Mouse (Mus musculus): Measurements from ENCODE around the gene Gm21454. TPM values are rescaled to one million over a fixed set of nuclear protein-coding genes. Genes with fewer than 3 reads are reported as not detected.
"Not testable (repeated sequence)": the region's sequence is repeated elsewhere in the genome, so short reads cannot be mapped to it uniquely, and the experiment has no call there.

Gene Gm21454
- polyA plus RNA-seq (2016; fragmentation: Nextera tagmentation; extraction: Ambion mirVana), result not detected in 2 replicates

GRCm38 (mm10) chrY:13252091-13252490 lies at the start of gene Gm21454, which contains the start of gene Gm21440:
Gene Gm21454, plus strand, starts transcription at chrY:13252442.
Gene Gm21440, plus strand, starts transcription at chrY:13252391.
- H3K27ac ChIP-seq; H3K9me3 ChIP-seq; H3K27me3 ChIP-seq (replicated peaks); H3K4me3 ChIP-seq; H3K4me1 ChIP-seq; H3K36me3 ChIP-seq; H3K4me2 ChIP-seq (replicated peaks); H3K9ac ChIP-seq; ATAC-seq (ENCODE audit: low FRiP score, low read depth): not testable (repeated sequence)

GRCm38 (mm10) chrY:13223828-13224227 lies 28.4 kb upstream of the Gm21454 start, which contains the start of gene Gm21828:
Gene Gm21828, minus strand, starts transcription at chrY:13223928.
- not testable (repeated sequence) for H3K4me1 ChIP-seq; H3K9me3 ChIP-seq; H3K4me3 ChIP-seq; H3K4me2 ChIP-seq (replicated peaks); H3K9ac ChIP-seq; H3K36me3 ChIP-seq; ATAC-seq (ENCODE audit: low FRiP score, low read depth); H3K27me3 ChIP-seq (replicated peaks); H3K27ac ChIP-seq
- no CpG with 5 or more reads among the region's 3 CpGs for WGBS

- H3K4me1 ChIP-seq, result not testable (repeated sequence)
Measured at GRCm38 (mm10) chrY:13348963-13349362, 96.7 kb downstream of the Gm21454 start, which contains the start of gene Gm21725. Gene Gm21725, minus strand, starts transcription at chrY:13349063.

More at GRCm38 (mm10) chrY:13348963-13349362, 96.7 kb downstream of the Gm21454 start, which contains the start of gene Gm21725:
- ATAC-seq (ENCODE audit: low FRiP score, low read depth); H3K9ac ChIP-seq; H3K4me2 ChIP-seq (replicated peaks); H3K36me3 ChIP-seq; H3K4me3 ChIP-seq; H3K27me3 ChIP-seq (replicated peaks); H3K9me3 ChIP-seq; H3K27ac ChIP-seq: not testable (repeated sequence)
- no CpG with 5 or more reads among the region's 3 CpGs for WGBS

Other genes with a start within 250 kb of the Gm21454 start
- gene Gm20807, start 209.6 kb upstream of the Gm21454 start, polyA plus RNA-seq (2016; fragmentation: Nextera tagmentation; extraction: Ambion mirVana), result not detected in 2 replicates
- gene Gm21891, start 119.0 kb upstream of the Gm21454 start, polyA plus RNA-seq (2016; fragmentation: Nextera tagmentation; extraction: Ambion mirVana), result not detected in 2 replicates
- not detected in 2 replicates for gene Gm21425, start 90.5 kb upstream of the Gm21454 start, polyA plus RNA-seq (2016; fragmentation: Nextera tagmentation; extraction: Ambion mirVana)
- gene Gm21828, start 28.5 kb upstream of the Gm21454 start, polyA plus RNA-seq (2016; fragmentation: Nextera tagmentation; extraction: Ambion mirVana), result not detected in 2 replicates
- not detected in 2 replicates for gene Gm21440, start 51 bp upstream of the Gm21454 start, polyA plus RNA-seq (2016; fragmentation: Nextera tagmentation; extraction: Ambion mirVana)
- not detected in 2 replicates for gene Gm21725, start 96.6 kb downstream of the Gm21454 start, polyA plus RNA-seq (2016; fragmentation: Nextera tagmentation; extraction: Ambion mirVana)
- not detected in 2 replicates for gene Gm21866, start 213.1 kb downstream of the Gm21454 start, polyA plus RNA-seq (2016; fragmentation: Nextera tagmentation; extraction: Ambion mirVana)
- gene Gm20773, start 241.6 kb downstream of the Gm21454 start, polyA plus RNA-seq (2016; fragmentation: Nextera tagmentation; extraction: Ambion mirVana), result not detected in 2 replicates